Mouse (Mus musculus) lung, postnatal 0 days (tissue): ENCODE measurements around the gene Fnbp1l.

Experiments used
- CTCF ChIP-seq: IDR thresholded peaks from 2 replicates; pipeline ENCODE4 v1.5.1; 2016; ENCODE audit warnings: antibody characterized with exemption, mild to moderate bottlenecking
- EP300 ChIP-seq: IDR thresholded peaks from 2 replicates; pipeline ENCODE4 v1.6.1; 2016; ENCODE audit warnings: antibody characterized with exemption, mild to moderate bottlenecking, control low read depth

- TF ChIP-seq CTCF = no peak
- TF ChIP-seq EP300 = no peak
These were observed 17.1 kb downstream of the Fnbp1l start for GRCm38 (mm10) chr3:122602370-122602769.
